Mouse (Mus musculus) embryonic fibroblast, embryonic 13.5 days (primary cell): Measurements from ENCODE around the gene Tk1. TPM values are rescaled to one million over a fixed set of nuclear protein-coding genes. Genes with fewer than 3 reads are reported as not detected.
"Not testable (repeated sequence)": the region's sequence is repeated elsewhere in the genome, so short reads cannot be mapped to it uniquely, and the experiment has no call there.

ENCODE experiments used
- H3K27ac ChIP-seq: 2 replicates; pipeline ENCODE4 v1.5.1; 2012; ENCODE audit warnings: low read length, control low read depth, inconsistent platforms; ENCODE audit not compliant: insufficient read depth
- H3K4me1 ChIP-seq: 2 replicates; pipeline ENCODE4 v1.6.1; 2011; ENCODE audit warnings: low read length; ENCODE audit not compliant: control insufficient read depth, insufficient read depth
- H3K4me3 ChIP-seq: 2 replicates; pipeline ENCODE4 v1.5.1; 2011; ENCODE audit warnings: mild to moderate bottlenecking, control low read depth, low read length; ENCODE audit not compliant: insufficient read depth
- CTCF ChIP-seq: IDR thresholded peaks from 2 replicates; pipeline ENCODE4 v1.5.1; 2011; ENCODE audit warnings: mild to moderate bottlenecking, control low read depth, low read length, moderate library complexity, borderline replicate concordance; ENCODE audit not compliant: insufficient read depth
- POLR2A ChIP-seq: IDR thresholded peaks from 2 replicates; pipeline ENCODE4 v1.6.1; 2011; ENCODE audit warnings: low read depth, mild to moderate bottlenecking, control low read depth, low read length, moderate library complexity
- polyA plus RNA-seq: library from polyadenylated mRNA; stranded (reverse); fragments of >200 nt; gene quantifications from 2 replicates; pipeline ENCODE4 v1.2.4, GENCODE M21; 2011; ENCODE audit warnings: low read depth; ENCODE audit not compliant: missing spikeins, insufficient read length

Tk1 gene
- polyA plus RNA-seq, 1 experiment = 61.9 TPM

DNA sequence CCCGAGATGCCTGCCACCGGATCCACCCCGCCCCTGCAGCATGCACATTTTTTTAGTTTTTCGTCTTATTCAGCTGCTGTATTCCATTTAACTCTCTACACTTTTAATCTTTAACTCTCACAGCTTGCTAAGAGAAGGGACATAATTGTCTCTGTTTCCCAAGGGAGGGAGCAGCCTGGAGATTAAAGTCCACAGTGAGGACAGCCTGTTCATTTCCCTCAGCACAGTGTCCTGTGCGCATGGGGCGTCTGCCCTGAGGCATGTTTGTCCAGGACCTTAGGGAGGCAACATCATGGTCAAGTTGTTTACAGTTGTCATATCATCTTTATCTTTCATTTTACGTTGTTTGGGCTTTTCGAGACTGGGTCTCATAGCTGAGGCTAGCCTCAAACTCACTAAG, 8.2 kb upstream of the Tk1 start:
- no peak overlapping the region for H3K4me3 ChIP-seq
- H3K4me1 ChIP-seq = peaks cover 8% of the 10 kb centered on the region; the same call in 1 of the 2 replicates
- H3K27ac ChIP-seq = no peak overlapping the region
- TF ChIP-seq CTCF (no peak), POLR2A (no peak)

DNA sequence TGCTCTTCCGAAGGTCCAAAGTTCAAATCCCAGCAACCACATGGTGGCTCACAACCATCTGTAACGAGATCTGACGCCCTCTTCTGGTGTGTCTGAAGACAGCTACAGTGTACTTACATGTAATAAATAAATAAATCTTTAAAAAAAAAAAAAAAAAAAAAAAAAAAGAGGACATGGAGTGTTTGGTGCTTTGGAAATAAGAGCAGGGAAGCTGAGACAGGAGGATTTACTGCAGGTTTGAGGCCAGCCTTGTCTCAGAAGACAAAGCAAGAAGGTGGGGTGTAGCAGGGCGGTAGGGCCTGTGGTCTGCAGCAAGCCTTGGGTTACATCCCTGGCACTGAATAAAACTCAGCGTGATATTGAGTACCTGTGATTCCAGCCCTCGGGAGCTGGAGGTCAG, 7.6 kb upstream of the Tk1 start:
- not testable (repeated sequence) for H3K4me3 ChIP-seq, H3K27ac ChIP-seq
- H3K4me1 ChIP-seq = peaks cover 14% of the 10 kb centered on the region

DNA sequence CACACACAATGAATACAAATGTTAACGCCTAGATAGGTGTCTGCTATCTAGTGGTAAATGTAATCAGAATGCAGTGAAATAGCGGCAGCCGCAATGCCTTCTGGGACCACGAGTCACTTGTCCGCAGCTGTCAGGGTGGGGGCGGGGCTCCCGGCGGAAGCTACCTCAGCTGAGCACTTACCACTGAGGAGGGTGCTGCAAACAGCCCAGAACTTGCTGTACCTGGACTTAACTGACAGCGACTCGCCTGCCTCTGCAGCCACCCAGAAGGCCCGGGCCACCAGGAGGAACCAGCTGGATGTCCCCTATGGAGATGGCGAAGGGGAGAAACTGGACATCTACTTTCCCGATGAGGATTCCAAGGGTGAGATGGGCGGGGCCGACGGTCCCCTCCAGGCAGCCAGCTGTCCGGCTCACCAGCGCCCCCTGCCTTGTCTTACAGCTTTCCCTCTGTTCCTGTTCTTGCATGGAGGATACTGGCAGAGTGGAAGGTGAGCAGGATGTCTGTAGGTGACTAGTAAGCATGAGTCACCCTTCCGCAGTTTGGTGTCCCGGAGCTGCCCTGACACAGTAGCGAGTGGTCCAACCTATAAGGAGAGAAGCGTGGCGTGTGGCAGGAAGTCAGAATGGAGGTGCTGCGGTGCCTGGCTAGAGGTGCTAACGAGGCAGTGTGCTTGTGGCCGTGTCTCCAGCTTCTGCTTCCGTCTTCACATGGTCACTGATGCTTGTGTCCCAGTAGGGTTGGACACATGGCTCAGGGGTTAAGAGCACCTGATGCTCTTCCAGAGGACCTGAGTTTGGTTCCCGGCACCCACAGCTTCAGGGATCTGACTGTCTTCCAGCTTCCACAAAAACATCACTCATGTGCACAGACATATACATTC, 6.4 kb upstream of the Tk1 start:
- Histone ChIP-seq H3K4me1 (peaks cover 21% of the 10 kb centered on the region), H3K4me3 (no peak overlapping the region), H3K27ac (no peak overlapping the region)
- TF ChIP-seq POLR2A (no peak), CTCF (peak; percentile 58)

DNA sequence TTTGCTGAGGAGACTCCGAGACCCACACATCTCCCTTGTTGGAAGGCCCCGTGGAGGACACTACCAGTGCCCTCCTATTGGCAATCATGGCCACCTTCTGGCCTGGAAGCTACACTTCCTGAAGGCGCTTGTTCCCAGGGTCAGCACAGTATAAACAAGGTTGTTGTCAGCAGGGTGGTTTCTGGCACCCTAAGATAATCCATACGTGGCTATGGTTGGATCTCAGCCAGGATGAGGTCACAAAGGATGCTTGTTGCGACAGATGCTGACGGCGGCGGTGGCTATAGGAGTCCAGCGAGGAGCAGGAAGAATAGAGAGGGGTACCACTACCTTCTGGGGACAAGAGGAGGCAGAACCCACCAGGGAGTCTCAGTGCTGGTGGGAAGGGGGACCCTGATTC, 4.5 kb upstream of the Tk1 start:
- H3K27ac ChIP-seq = no peak overlapping the region
- H3K4me1 ChIP-seq = peaks cover 27% of the 10 kb centered on the region
- TF ChIP-seq POLR2A (no peak), CTCF (no peak)
- no peak overlapping the region for H3K4me3 ChIP-seq

DNA sequence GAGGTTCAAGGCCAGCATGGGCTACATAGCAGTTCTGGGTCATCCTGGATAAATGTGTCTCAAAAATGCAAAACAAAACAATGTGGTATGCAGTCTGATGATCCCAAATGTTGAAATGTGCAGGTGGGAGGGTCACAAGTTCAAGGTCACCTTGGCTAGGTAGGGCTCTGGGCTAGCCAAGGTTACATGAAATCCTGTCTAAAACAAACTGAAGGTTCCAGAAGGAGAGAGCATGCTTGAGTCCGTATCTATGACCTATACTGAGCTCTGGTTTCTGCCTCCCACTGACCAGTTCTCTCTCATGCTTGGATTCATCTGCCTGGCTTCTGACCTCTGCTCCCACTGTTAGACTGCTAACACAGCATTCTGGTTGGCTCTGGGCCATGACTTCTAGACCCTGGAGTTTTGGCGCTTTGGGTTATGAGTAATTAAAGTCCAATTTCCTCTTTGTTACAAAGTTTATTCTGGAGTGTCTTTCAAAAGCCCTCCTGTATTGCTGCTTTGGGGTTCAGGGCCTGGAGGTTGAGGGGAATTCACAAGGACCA, 3.9 kb upstream of the Tk1 start:
- TF ChIP-seq CTCF = no peak
- TF ChIP-seq POLR2A = no peak
- H3K4me3 ChIP-seq = no peak overlapping the region
- H3K27ac ChIP-seq = no peak overlapping the region
- H3K4me1 ChIP-seq = peaks cover 27% of the 10 kb centered on the region

- Histone ChIP-seq H3K4me1 (peaks cover 29% of the 10 kb centered on the region), H3K27ac (peak overlapping the region; percentile 39), H3K4me3 (no peak overlapping the region)
- no peak for TF ChIP-seq POLR2A
- TF ChIP-seq CTCF = no peak
Observed at GRCm38 (mm10) chr11:117828888-117829604, 3.2 kb upstream of the Tk1 start.

GRCm38 (mm10) chr11:117828149-117828887, 2.4 kb upstream of the Tk1 start:
- peaks cover 35% of the 10 kb centered on the region for H3K4me1 ChIP-seq
- peak overlapping the region; percentile 39 for H3K27ac ChIP-seq
- TF ChIP-seq CTCF (no peak), POLR2A (no peak)
- H3K4me3 ChIP-seq = no peak overlapping the region

- TF ChIP-seq CTCF (no peak), POLR2A (no peak)
- Histone ChIP-seq H3K27ac (no peak overlapping the region), H3K4me1 (peaks cover 41% of the 10 kb centered on the region), H3K4me3 (no peak overlapping the region)
Observed at GRCm38 (mm10) chr11:117827386-117827785, 1.5 kb upstream of the Tk1 start.

GRCm38 (mm10) chr11:117826916-117827315, 1.0 kb upstream of the Tk1 start:
- Histone ChIP-seq H3K27ac (no peak overlapping the region), H3K4me3 (no peak overlapping the region), H3K4me1 (peaks cover 43% of the 10 kb centered on the region)
- no peak for TF ChIP-seq POLR2A
- TF ChIP-seq CTCF = no peak
